Mouse (Mus musculus): ENCODE data around the gene Galntl6. TPM values are rescaled to one million over a fixed set of nuclear protein-coding genes. Genes with fewer than 3 reads are reported as not detected.

Galntl6 gene
- polyA plus RNA-seq, 1 experiment from 2014 or later, result 10.2 TPM

- H3K9ac ChIP-seq, result no peak overlapping the region
- no peak overlapping the region for H3K4me2 ChIP-seq
- no peak overlapping the region for H3K27ac ChIP-seq
- no peaks in the 10 kb centered on the region for H3K27me3 ChIP-seq
- H3K9me3 ChIP-seq, result no peaks in the 10 kb centered on the region
- 65% methylated on average over 8 of the region's 8 CpGs for WGBS
- H3K4me3 ChIP-seq, result no peak overlapping the region
- H3K4me1 ChIP-seq (replicated peaks), result no peaks in the 10 kb centered on the region
- ATAC-seq (ENCODE audit: low FRiP score), result no peak
- no peaks in the 10 kb centered on the region for H3K36me3 ChIP-seq
These were observed 1180.8 kb downstream of the Galntl6 start for GRCm38 (mm10) chr8:57731666-57732065.

DNA sequence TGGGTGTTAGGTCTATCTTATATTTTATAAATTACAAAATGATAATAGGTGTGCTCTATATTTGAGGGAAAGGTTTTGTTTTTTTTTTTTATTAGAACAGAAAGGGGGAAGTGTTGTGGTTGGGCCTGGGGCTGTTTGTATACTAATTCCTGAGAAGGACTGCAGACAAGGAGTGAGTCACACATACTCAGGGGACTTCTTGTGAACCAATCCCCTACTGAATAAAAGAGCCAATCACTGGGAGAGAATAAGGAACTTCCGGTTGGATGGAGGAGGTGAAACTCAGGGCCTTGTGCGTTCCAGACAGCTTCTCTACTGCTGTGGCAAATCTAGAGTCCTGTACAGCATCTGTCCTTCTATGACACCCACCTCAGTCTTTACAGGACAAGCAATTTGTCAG, 1184.2 kb downstream of the Galntl6 start:
- Histone ChIP-seq H3K9ac (no peak overlapping the region), H3K4me2 (no peak overlapping the region)
- no peak for ATAC-seq (ENCODE audit: low FRiP score)

GRCm38 (mm10) chr8:57724843-57725627, 1187.4 kb downstream of the Galntl6 start:
- 94% methylated on average over 13 of the region's 13 CpGs for WGBS
- no peak for ATAC-seq (ENCODE audit: low FRiP score)
- no peak overlapping the region for H3K9ac ChIP-seq
- H3K36me3 ChIP-seq, result no peaks in the 10 kb centered on the region
- H3K9me3 ChIP-seq, result no peaks in the 10 kb centered on the region
- H3K4me2 ChIP-seq, result no peak overlapping the region
- H3K27ac ChIP-seq, result no peak overlapping the region
- no peaks in the 10 kb centered on the region for H3K27me3 ChIP-seq
- H3K4me3 ChIP-seq, result no peak overlapping the region
- H3K4me1 ChIP-seq (replicated peaks), result no peaks in the 10 kb centered on the region

More for the DNA sequence above, 1184.2 kb downstream of the Galntl6 start:
- Histone ChIP-seq H3K27ac (no peak overlapping the region), H3K4me3 (no peak overlapping the region), H3K27me3 (no peaks in the 10 kb centered on the region), H3K9me3 (no peaks in the 10 kb centered on the region), H3K36me3 (no peaks in the 10 kb centered on the region), H3K4me1 (replicated peaks) (no peaks in the 10 kb centered on the region)
- 64% methylated on average over 2 of the region's 2 CpGs for WGBS

Other genes starting within 250 kb of the Galntl6 start
- gene BC030500, start 885 bp downstream of the Galntl6 start, polyA plus RNA-seq (2015; fragmentation: Nextera tagmentation; extraction: Ambion mirVana), result 8.5 and 12.7 TPM in 2 replicates

All from hindbrain, embryonic 13.5 days (tissue).